Mouse (Mus musculus) erythroblast, embryonic 14.5 days (primary cell): ENCODE results near the gene Gnmt.

Experiments
- GATA1 ChIP-seq: IDR thresholded peaks from 2 replicates; pipeline ENCODE4 v1.6.1; 2012; ENCODE audit warnings: low read length, inconsistent platforms, mixed read lengths
- TAL1 ChIP-seq: IDR thresholded peaks from 3 replicates; pipeline ENCODE4 v1.6.1; 2012; ENCODE audit warnings: low read length, inconsistent platforms, mixed read lengths

- TF ChIP-seq TAL1 (no peak), GATA1 (no peak)
Observed at GRCm38 (mm10) chr17:46706375-46707089, 22.4 kb downstream of the Gnmt start.
